Mouse (Mus musculus): ENCODE data around the gene Mau2.
"Not testable (repeated sequence)": the region's sequence is repeated elsewhere in the genome, so short reads cannot be mapped to it uniquely, and the experiment has no call there.

Gene Mau2

DNA sequence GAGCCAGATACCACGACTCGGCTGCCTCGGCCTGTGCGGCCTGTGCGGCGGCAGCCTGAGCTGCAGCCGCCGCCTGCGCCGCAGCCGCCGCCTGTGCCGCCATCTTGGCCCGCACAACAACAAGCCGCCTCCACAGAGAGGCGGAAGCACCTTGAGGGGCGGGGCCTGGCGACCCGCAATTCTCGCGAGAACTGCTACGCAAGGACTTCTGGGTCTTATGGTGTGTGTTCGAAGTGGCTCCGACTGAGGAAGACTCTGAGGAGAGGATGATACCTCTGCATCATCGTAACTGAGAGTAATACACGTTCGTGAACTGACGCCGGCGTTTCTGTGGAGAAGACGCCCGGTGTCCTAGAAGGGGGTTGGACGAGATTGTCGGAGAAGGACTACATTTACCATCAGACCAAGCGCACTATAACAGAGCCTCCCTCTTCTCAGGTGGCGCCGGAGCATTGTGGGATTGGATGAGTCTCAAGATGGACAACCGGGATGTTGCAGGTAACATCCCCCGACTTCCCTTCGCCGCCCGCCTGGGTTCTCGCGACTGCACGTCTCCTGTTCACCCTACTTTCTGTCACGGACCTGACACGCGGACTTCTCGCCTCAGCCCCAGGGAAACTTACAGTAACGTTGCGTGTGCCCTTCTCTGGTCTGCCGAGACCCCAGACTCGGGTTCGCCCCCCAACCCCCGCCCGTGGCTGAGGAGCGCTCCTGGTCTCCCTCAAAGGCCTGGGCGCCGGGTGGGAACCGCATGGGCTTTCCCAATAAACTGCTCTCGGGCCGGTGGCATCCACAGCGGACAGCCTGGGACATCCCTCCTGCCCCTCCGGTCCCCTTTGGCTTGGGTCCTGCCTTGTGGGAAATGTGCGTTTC lies at the start of gene Mau2, which contains the start of gene Sugp1:
Gene Mau2 (minus strand): TSS at position 152 of the 873 bp plus-strand sequence.
Gene Sugp1 (plus strand): TSS at position 231 of the 873 bp plus-strand sequence.
- DNase-seq (ENCODE audit: low read depth, low spot score) = peak; percentile 93

DNA sequence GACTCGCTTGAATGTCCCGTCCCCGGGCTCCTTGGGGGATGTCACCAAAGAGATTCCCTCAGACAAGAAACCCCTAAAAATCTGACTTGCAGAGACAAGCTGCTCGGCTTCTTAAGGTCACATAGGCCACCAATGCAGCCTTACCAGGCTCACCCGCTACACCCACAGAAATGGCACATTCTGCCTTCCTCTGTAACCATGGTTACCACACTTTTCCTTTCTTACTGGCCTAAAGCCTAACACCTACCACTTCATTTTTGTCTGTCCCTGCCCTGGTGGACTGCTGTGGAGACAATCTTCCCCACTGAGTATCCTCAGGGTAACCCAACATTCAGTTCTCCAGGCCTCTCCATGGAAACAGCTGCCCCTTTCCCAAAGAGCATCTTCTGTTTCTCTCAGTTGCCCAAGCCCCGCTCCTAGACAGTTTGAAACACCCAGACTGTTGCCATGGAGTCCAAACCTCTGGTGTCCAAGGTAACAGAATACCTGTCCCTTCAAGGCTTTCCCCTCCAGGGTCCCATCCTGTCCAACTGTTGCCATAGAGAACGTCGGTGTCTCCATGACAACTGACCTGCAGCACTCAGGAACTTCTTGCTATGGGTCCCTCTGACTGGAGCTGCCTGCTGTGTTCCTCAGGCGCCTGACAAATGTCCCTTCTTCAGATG lies 46.9 kb upstream of the Mau2 start:
- DNase-seq (ENCODE audit: low read depth, low spot score) = peak; percentile 16

DNA sequence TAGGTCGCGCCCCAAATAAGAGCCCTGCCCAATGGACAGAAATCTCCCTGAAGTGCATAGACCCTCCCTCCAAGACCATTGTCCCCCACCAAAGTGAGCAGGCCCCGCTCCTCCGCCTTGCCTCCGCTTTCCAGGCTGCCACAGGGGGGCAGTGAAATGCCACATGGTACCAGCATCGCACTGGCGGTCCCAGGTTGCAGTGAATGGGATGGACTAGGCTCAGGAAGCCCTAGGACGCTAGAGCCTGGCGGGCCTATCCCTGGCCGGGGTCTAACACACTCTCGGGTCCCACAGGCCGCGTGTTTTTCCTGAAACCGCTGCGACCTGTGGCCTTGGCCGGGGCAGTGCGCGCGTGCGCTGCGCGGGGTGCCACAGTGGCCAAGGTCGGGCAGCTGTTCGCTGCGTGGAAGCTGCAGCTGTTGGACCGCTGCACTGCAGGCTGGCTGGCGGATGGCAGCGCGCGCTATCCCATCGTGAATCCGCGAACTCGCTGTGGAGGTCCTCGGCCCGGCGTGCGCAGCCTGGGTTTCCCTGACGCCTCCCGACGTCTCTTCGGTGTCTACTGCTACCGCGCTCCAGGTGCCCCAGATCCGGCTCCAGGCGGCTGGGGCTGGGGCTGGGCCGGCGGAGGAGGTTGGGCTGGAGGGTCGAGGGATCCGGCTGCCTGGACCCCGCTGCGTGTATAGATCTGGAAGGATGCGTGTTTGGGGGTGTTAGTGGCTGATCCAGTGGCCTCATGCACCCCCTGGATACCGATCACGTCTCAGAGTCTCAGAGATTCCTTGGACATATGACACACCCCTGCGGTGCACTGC lies 45.5 kb upstream of the Mau2 start:
- peak; percentile 26 for DNase-seq (ENCODE audit: low read depth, low spot score)

DNA sequence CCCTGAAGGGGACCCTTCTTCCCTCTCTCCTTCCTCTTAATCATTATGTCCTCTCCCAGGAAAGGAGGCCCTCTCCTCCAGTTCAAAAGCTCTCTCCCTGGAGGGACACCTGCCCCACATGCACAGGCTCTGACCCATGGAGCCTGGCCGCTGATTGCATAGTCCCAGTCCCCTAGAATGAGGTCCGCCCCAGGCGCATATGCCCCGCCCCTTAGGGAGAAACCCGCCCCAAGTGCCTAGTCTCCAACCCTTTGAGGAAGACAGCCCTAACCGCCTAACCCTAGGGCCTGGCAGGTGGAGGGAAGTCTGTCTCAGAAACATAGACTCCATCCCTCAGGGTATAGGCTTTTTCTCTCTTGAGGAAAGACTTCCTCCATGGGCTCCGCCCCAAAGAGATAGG lies 44.7 kb upstream of the Mau2 start:
- no peak for DNase-seq (ENCODE audit: low read depth, low spot score)

GRCm38 (mm10) chr8:70086151-70086550 lies 43.6 kb upstream of the Mau2 start:
- DNase-seq (ENCODE audit: low read depth, low spot score) = no peak

DNA sequence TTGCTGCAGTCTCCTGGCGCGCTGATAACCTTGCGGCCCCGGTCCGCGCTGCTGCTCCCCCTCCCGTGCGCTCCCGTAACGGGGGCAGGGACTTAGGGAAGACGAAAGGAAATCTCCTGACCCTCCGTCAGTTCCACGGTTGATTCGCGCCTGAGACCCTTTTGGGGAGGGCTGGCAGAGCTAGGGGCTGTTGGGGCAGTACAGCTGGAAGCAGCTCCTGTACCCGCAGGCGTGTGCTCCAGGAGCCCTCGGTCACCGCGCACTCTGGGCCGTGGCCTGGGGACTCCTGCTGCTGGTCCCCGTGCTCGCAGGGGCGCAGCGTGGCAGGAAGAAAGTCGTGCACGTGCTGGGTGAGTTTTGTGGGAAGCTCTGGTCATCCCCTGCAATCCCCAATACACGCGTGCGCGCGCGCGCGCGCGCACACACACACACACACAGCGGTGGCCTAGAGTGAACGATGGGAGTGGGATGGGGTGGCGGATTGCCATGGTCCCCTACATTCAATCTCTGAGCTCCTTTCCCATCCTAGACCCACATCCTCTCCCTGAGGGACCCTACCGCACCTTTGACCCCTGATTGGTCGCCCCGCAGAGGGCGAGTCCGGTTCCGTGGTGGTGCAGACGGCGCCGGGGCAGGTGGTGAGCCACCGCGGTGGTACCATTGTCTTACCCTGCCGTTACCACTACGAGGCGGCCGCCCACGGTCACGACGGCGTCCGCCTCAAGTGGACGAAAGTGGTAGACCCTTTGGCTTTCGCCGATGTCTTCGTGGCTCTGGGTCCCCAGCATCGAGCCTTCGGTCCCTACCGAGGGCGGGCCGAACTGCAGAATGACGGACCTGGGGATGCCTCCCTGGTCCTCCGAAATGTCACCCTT lies 41.9 kb upstream of the Mau2 start:
- DNase-seq (ENCODE audit: low read depth, low spot score) = no peak

- DNase-seq (ENCODE audit: low read depth, low spot score) = no peak
Observed at GRCm38 (mm10) chr8:70083285-70083684, 40.8 kb upstream of the Mau2 start, which contains the start of gene Hapln4. Gene Hapln4 (plus strand): TSS chr8:70083457.

DNA sequence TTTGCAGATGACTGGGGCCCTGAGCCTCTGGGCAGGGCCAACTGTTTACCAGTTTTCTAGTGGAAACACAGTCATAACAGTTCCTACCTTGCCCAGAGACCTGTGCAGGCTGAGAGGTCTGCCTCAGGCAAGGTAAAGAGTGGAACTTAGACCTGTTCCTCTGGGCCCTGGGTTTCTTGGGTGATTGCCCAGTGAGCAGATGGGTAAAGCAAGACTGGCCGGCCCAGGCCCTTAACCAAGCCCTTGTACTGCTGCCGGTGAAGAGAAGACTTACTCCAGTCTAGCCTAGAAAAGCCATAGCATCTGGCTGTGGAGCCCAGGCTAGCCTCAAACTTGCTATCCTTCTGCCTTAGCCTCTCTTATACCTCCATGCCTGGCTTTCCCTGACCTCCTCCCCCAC lies 39.4 kb upstream of the Mau2 start:
- no peak for DNase-seq (ENCODE audit: low read depth, low spot score)

DNA sequence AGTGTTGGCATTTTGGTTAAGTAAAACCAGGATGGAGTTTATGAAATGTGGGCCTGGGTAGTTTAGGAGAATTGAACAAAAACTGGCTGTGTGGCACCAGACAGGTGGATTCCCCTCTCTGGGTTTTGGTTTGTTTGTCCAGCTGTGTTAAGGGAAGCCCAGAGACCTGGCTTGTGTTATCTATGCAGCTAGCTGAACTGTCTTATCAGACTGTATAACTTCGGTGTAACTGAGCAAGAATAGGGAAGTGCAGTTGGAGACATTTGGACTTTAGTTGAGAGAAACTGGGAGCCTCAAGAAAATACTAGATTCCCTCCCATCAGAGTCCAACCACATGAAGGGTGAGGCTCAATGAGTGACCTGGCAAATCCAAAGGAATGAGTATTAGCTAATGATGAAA lies 31.1 kb upstream of the Mau2 start:
- DNase-seq (ENCODE audit: low read depth, low spot score) = no peak

GRCm38 (mm10) chr8:70073120-70073519 lies 30.6 kb upstream of the Mau2 start:
- DNase-seq (ENCODE audit: low read depth, low spot score) = no peak

DNA sequence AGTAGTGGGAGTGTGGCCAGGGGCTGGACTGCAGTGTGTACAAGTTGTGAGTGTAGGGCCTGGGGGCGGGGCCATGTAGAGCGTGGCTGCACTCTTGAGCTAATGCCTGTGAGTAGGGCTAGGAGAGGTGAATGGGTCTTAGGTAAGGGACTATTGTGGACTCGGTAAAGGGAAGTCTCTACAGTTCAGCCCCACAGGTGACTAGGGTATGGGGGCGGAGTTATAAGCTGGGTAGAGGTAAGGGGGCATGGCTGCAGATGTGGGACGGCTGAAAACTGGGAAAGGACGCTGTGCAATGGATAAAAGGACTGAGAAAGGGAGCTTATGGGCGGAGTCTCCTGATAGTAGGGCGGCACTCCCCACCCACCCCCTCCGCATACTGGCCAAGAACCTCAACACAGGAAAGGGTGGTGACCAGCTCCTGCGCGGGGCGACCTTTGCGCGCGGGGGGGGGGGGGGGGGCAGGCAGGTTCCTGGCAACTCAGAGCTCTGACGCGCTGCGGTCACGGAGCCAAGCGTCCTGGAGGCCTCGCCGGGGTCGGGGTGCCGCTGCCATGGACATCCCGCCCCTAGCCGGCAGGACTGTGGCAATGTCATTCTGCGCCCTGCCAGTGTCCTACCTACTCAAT lies 30.0 kb upstream of the Mau2 start, which contains the start of gene Tm6sf2:
Gene Tm6sf2 (plus strand): TSS at position 484 of the 629 bp plus-strand sequence.
- DNase-seq (ENCODE audit: low read depth, low spot score) = no peak

DNA sequence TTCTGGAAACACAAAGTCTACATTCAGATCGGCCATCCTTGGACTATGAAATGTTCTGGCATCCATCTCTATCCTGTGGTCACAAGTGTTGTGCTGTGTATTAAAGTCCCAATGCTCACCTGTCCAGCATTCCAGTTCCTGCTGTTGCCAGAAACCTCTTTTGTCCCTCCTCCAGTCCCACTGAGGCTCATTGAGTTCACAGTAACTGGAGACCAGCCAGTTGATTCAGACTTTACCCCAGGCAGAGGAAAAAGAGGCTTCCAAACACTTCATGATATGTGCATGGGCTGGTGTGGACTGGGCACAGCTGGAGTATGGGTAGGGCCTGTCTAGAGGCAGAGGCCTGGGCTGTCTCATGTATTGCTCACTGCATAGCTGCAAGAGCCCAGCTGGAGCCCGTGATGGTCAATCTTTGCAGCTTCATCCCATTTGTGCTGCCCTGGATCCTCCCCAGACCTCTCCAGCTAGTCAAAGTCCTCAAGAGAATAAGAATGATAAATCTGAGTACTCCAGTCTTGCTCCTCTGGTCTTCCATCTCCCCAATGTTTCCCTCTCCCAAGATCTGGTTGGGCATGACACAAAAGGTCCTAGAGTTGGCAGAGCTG lies 29.4 kb upstream of the Mau2 start:
- DNase-seq (ENCODE audit: low read depth, low spot score) = no peak

- no peak for DNase-seq (ENCODE audit: low read depth, low spot score)
Observed at GRCm38 (mm10) chr8:70057721-70058120, 15.2 kb upstream of the Mau2 start.

- not testable (repeated sequence) for DNase-seq (ENCODE audit: low read depth, low spot score)
Observed at GRCm38 (mm10) chr8:70050434-70050833, 7.9 kb upstream of the Mau2 start.

DNA sequence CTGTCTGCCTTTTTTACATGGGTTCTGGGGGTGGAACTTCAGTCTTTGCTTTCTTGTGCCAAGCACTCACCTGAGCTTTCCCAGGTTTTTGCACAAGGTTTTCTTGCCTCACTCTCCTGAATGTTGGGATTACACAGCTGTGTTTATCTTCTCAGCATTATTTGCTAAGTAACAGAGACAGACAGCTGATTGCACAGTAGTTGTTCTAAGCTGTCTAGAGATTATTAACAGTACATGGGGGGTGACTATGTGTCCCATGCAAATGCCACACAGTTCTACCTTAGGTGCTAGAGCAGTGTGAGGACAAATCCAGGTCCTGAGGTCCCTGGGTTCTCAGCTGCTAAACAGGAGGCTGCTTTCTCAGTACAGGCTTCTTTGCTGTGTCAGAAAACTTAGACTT lies 7.1 kb upstream of the Mau2 start:
- DNase-seq (ENCODE audit: low read depth, low spot score) = no peak

DNA sequence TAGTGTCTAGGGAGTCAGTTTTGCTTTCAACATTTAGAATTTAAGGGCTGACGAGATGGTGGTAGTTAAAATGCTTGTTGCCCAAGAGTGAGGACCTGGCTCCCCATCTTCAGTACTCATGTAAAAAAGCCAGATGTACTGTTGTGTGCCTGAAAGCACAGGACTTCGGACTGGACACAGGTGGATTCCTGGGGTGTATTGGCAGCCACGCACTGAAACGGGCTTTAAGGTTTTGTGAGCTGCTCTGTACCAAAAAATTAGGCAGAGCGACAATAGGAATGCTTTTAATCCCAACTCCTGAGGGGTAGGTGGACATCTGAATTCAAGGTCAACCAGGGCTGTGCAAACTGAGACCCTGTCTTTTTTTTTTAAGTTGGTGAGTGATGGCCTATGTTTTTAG lies 1.5 kb upstream of the Mau2 start:
- no peak for DNase-seq (ENCODE audit: low read depth, low spot score)

GRCm38 (mm10) chr8:70041885-70042546 lies 518 bp downstream of the Mau2 start:
- DNase-seq (ENCODE audit: low read depth, low spot score) = no peak

DNA sequence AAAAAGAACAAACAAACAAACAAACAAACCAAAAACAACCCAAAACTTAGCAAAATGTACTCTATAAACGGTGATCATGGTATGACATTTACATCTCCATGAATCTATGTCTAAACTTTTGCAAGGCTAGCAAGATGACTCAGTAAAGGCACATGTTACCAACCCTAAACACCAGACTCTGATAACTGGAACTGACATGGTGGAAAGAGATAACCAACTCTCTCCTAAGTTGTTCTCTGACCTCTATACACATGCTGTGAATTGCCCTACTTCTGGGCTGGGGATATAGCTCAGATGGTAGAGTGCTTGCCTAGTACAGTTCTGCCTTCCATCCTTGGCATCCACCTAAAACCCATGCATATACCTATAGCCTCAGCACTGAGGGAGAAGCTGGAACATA lies 4.5 kb downstream of the Mau2 start:
- no peak for DNase-seq (ENCODE audit: low read depth, low spot score)

DNA sequence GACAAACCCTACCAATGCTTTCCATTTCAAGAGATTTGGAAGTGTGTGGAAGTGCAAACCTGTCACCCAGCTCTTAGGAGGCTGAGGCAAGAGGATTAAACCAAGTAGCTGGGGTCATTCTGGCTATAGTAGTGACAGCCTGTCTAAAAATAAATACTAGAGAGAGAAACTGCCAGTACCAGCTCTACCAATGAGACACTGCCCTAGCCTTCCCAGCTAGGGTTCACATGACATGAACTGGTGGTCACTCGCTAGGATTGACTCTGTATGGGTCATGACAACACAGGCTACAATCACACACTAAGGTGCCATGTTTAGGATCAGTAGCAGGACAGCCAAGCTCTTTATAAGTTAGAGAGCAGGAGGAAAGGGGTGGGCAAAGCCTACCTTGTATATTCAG lies 12.3 kb downstream of the Mau2 start:
- no peak for DNase-seq (ENCODE audit: low read depth, low spot score)

GRCm38 (mm10) chr8:70026151-70026550 lies 16.4 kb downstream of the Mau2 start:
- DNase-seq (ENCODE audit: low read depth, low spot score) = no peak

Measured in brain, embryonic 18.5 days (tissue).